Mouse (Mus musculus): ENCODE measurements around the gene Hsd3b5.
"Not testable (repeated sequence)": the region's sequence is repeated elsewhere in the genome, so short reads cannot be mapped to it uniquely, and the experiment has no call there.

GRCm38 (mm10) chr3:98582202-98582601, 47.9 kb downstream of the Hsd3b5 start:
- not testable (repeated sequence) for TF ChIP-seq CTCF (IDR thresholded peaks at IDR 0.05; ENCODE audit: low read depth, low read length); POLR2A (IDR thresholded peaks at IDR 0.05; ENCODE audit: extremely low read depth, insufficient read depth, low read length)
